Mouse (Mus musculus): ENCODE measurements around the gene Tdrd5.
A peak's percentile ranks its signal among the peaks of the same experiment; 100 is the strongest.
"Not testable (repeated sequence)": the region's sequence is repeated elsewhere in the genome, so short reads cannot be mapped to it uniquely, and the experiment has no call there.

The Tdrd5 gene

DNA sequence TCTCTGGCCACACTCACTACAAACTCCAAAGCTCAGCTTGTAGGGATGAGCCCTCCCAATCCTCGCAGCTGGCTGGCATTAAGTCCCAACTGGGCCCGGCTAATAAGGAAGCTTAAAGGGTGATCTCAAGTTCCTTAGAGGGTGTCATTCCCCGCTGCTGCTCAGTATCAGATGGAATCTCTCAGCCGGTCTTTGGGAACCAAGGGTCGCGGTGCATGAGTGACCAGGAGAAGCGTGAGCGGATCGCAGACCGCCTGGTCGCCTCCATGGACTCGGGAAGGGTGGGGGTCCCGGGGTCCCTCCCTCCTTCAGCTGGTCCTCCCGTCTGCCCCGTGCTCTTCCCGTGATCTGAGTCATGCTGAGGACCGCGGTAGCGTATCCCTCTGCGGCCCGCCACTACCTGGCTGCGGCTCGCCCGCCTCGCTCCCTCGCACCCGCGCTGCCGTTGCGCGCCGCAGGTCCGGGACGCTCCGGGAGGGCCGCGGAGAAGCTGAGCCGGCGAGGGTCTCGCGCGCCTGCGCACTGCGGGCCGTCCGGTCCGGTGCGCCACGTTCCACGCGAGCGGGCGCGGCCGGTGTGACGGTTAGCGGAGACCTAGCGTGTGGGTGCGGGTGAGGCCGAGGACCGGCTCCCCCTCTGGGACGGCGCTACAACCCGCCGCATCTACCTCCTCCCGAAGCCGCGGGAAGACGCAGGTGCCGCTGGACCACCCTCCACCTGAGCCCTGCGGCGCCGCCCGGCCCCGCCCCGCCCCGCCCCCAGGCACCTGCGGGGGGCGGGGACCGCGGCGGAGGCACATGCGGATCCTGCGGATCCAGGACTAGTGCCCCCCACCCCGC lies at the start of gene Tdrd5:
Gene Tdrd5, minus strand, starts transcription at position 754 of the 839 bp plus-strand sequence.
- DNase-seq (ENCODE audit: low spot score), result peak; percentile 57

- peak; percentile 42 for DNase-seq (ENCODE audit: low spot score)
These were observed 49.0 kb upstream of the Tdrd5 start for GRCm38 (mm10) chr1:156352466-156352865.

DNA sequence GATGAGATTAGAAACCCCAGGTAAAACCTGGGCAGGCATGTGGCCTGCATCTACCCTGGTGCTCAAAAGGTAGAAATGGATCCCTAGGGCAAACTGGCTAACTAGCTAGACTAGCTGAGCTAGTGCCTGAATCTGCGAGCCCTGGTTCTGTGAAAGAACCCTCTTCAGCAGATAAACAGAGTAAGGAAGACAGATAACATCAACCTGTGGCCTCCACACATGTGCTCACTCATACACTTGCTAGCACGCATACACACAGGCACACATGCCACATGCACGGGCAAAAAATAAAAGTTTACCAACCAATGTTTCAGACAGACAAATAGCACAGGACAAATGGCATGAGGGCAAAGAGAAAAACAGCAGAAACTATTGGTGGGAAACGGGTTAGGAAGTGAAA lies 47.0 kb upstream of the Tdrd5 start:
- no peak for DNase-seq (ENCODE audit: low spot score)

DNA sequence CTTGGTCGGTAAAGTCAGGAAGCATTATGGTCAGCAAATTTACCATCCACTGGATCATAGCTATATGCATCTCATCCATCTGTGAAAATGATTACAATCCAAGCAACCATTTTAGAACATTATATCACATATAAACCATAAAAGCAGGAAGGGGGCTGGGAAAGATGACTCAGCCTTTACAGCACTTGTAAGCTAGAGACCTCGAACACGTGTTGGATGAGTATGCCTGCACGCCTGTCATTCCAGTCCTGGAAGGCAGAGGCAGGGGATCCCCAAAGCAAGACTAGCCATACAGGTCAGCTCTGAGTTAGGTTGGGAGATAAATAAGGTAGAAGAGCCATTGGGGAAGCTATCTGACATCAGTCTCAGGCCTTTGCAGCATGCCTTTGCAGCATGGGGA lies 45.6 kb upstream of the Tdrd5 start:
- no peak for DNase-seq (ENCODE audit: low spot score)

GRCm38 (mm10) chr1:156345633-156346032 lies 42.2 kb upstream of the Tdrd5 start:
- no peak for DNase-seq (ENCODE audit: low spot score)

- no peak for DNase-seq (ENCODE audit: low spot score)
These were observed 41.0 kb upstream of the Tdrd5 start for GRCm38 (mm10) chr1:156344433-156344832.

DNA sequence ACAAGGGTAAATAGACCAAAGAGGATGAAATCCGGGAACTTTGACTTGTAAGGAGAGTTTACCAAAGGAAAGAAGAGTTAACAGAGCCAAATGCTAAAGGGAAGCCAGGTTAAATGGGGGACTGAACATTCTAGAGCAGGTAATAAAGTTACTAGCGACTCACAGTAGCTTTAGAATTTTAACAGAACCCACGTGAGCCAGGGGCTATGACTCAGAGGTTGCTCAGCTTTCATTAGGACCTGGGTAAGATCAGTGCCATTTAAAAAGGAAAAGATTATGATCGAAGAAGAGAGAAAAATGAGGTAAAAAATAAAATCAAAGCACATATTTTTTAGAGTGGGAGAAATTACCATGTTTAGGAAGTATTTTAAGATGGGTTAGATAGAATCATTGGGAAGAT lies 37.4 kb upstream of the Tdrd5 start:
- no peak for DNase-seq (ENCODE audit: low spot score)

DNA sequence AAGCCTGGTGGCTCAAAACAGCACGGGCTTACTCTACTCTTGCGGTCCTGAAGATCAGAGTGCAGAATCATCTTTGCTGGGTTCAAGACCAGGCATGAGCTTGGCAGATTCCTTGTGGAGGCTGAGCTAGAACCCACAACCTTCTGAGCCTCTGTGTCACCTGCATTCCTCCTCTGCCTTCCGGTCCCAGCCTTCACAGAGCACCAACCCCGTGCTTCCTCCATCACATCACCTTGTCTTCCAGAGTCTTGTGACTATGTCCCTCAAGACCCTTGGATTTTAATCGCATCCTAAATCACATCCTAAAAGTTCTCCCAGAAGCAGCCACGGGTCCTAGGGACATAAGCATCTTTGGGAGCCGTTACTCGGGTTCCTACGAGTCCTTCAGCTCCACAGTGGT lies 19.7 kb upstream of the Tdrd5 start:
- no peak for DNase-seq (ENCODE audit: low spot score)

DNA sequence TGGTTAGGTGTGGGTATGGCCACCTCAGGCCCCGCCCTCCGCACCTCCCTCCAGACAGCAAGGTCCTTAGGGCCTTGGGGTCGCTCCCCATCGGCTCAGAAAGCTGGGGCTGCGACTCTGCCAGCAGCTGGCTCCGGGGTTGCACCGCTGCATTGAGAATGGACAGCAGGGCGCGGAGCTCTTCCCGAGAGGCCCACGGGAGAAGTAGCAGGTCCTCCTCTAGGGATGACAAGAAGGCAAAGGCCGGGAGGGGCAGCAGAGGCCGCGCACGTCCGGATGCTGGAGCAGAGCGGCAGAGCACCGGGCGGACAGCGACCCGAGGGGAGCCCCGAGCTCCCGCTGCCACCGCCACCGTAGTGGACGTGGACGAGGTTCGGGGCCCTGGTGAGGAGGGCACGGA lies 7.2 kb upstream of the Tdrd5 start, which contains the start of gene Nphs2:
Gene Nphs2, plus strand, starts transcription at position 98 of the 400 bp plus-strand sequence.
- DNase-seq (ENCODE audit: low spot score), result peak; percentile 13

DNA sequence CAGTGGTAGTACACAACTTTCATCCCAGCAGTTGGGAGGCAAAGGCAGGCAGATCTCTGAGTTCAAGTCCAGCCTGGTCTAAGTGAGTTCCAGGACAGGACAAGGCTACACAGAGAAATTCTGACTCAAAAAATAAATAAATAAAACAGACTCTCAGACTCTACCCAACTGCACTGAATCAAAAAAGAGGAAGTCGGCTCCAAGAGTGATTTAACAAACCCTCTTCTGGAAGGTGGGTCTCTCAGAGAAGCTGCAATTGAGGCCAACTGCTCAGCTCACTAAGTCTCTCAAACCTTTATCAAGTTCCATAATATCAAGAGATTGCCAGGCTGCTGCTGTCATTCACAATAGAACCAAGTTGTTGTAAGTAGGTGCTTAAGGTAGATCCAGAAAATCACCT lies 5.1 kb upstream of the Tdrd5 start:
- no peak for DNase-seq (ENCODE audit: low spot score)

DNA sequence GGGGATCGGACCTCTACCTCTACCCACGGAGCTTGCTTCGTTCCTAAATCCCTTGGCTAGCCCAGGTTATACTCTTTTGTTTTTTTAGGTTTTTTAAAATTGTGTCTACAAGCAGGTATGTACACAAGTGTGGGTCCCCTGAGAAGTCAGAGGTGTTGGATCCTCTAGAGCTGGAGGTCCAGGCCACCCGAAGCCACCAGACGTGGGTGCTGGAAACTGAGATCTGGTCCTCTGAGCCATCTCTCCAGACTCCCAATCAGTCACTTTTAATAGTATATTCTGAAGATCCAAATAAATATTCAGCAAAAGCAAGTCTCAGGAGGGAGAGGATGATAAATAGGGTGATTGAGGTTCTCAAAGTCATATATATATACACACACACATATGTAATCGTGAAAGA lies 13.4 kb downstream of the Tdrd5 start:
- DNase-seq (ENCODE audit: low spot score), result no peak

- DNase-seq (ENCODE audit: low spot score), result peak; percentile 9
These were observed 14.3 kb downstream of the Tdrd5 start for GRCm38 (mm10) chr1:156289222-156289587.

DNA sequence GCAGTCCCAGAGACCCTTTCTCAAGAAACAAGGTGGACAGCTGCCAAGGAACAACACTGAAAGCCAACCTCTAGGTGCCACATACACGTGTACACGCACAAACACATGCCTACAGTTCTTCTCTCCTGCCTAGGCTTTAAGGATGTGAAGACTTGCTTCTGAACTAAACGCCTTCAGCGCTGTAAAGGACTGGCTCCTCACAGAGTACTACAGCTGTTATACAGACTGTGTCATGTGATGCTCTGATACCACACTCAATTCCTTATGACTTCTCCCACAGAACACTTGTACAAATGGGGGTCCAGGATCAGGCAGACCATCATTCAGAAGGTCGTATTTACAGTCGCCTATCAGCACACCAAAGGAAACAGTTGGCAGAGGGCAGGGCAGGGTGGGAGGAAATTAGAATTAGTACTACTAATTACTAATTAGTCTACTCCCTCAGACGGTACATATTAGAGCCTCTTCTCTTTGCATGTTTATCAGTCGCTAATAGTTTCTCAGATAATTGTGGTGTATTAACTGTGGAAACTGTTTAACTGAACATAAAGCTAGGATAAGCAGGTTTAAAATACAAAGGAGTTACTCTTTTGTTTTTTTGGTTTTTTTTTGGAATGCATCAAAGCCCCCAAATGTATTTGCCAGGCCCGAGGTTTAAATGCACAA lies 14.8 kb downstream of the Tdrd5 start:
- no peak for DNase-seq (ENCODE audit: low spot score)

GRCm38 (mm10) chr1:156285541-156285896 lies 17.9 kb downstream of the Tdrd5 start:
- no peak for DNase-seq (ENCODE audit: low spot score)

GRCm38 (mm10) chr1:156284851-156285540 lies 18.5 kb downstream of the Tdrd5 start:
- no peak for DNase-seq (ENCODE audit: low spot score)

GRCm38 (mm10) chr1:156284207-156284606 lies 19.3 kb downstream of the Tdrd5 start:
- no peak for DNase-seq (ENCODE audit: low spot score)

DNA sequence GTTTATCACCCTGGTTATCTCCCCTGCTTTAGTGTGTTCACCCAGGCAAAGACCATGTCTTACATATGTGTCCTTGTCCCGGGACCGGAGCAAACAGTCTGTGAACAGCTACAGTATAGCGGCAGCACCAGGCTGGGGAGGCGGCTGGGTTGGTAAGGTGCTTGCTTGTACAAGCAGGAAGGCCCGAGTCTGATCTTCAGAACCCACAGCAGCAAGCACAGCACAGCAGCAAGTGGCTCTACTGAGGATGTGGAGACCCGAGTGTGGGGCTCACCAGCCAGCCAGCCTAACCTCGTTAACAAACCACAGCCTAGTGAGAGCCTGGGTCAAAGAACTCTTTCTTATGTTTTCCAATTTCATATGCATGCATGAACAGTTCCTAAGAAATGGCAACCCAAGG lies 23.3 kb downstream of the Tdrd5 start:
- no peak for DNase-seq (ENCODE audit: low spot score)

DNA sequence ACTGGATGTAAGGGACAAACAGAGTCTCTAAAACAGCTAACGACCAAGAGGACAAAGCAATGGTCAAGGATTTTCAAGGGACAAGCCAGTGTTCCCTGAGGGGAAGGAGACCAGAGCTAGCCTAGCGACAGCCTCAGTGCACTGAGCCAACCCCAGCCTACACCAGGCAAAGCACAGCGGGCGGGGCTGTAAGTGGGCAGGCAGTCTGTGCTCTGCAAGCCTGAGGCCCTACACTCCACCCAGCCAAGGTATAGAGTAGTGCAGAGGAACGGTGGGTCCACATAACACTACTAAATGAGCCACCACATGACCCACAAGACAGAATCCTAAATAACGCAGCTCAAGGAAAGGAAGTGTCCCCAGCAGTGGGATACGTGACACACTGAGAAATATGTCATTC lies 29.8 kb downstream of the Tdrd5 start:
- DNase-seq (ENCODE audit: low spot score), result no peak

GRCm38 (mm10) chr1:156271654-156272053 lies 31.8 kb downstream of the Tdrd5 start:
- no peak for DNase-seq (ENCODE audit: low spot score)

DNA sequence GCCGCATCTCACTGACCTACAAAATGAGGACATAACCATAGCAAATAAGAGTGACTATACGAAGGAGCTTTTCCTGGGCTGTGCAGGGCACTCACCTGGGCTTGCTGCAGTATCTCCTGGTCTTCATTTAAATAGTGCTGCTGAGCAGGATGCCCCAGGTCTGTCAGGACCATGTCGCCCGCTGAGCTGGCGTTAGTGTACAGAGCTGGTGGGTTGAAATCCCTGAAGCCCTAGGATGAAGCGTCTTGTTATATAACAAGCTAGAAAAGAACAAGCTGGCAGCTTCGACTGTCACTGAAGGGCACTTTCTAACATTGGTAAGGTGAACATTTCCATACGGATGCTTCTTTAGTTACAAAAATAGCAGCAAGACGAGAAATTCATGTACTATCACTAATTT lies 33.0 kb downstream of the Tdrd5 start:
- DNase-seq (ENCODE audit: low spot score), result no peak

DNA sequence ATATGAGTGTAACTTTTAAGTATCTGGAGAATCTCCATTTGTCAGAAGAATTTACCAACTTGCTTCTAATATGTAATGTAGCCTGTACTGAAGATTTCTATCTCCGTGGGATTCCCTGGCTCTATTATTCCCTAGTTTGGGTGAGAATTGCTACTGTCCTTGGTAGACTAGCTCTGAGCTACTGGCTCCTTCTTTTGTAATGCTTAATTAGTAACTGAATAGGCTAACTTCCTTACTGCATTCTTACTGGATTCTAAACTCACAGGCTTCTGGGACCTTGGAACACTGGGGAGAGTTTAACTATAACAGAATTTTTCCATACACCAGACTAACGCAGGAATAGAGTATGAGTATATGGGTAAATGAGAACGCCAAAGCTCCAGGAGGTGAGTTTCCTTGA lies 34.9 kb downstream of the Tdrd5 start:
- not testable (repeated sequence) for DNase-seq (ENCODE audit: low spot score)

- no peak for DNase-seq (ENCODE audit: low spot score)
These were observed 39.5 kb downstream of the Tdrd5 start for GRCm38 (mm10) chr1:156263946-156264345.

GRCm38 (mm10) chr1:156263352-156263751 lies 40.1 kb downstream of the Tdrd5 start:
- peak; percentile 29 for DNase-seq (ENCODE audit: low spot score)
